Mouse (Mus musculus) kidney, postnatal 0 days (tissue): Measurements from ENCODE around the gene Olfr782. TPM values are rescaled to one million over a fixed set of nuclear protein-coding genes. Genes with fewer than 3 reads are reported as not detected.
"Not testable (repeated sequence)": the region's sequence is repeated elsewhere in the genome, so short reads cannot be mapped to it uniquely, and the experiment has no call there.

Experiments
- ATAC-seq: fragments of 200-750 bp; cut with Nextera tagmentation; replicated peaks from 2 replicates; pipeline ENCODE4 v1.8.0; 2017; ENCODE audit warnings: low read depth, moderate number of reproducible peaks, moderate TSS enrichment, moderate library complexity; ENCODE audit not compliant: low FRiP score
- DNase-seq: peaks from one replicate; pipeline ENCODE4 v3.0.0-alpha.2; 2016; ENCODE audit warnings: low spot score
- H3K27ac ChIP-seq: fragments of 300-500 bp; sonication (generic); 2 replicates; pipeline ENCODE4 v1.5.1; 2014; ENCODE audit warnings: mild to moderate bottlenecking
- H3K27me3 ChIP-seq: fragments of 300-500 bp; sonication (generic); 2 replicates; pipeline ENCODE4 v1.6.1; 2014; ENCODE audit warnings: low read length, mixed read lengths; ENCODE audit not compliant: insufficient read depth
- H3K36me3 ChIP-seq: fragments of 300-500 bp; sonication (generic); 2 replicates; pipeline ENCODE4 v1.6.1; 2014; ENCODE audit warnings: low read length, mixed read lengths; ENCODE audit not compliant: insufficient read depth
- H3K4me1 ChIP-seq: fragments of 300-500 bp; sonication (generic); replicated peaks from 2 replicates; pipeline ENCODE4 v1.6.1; 2014; ENCODE audit warnings: antibody characterized with exemption, low read length, mixed read lengths; ENCODE audit not compliant: insufficient read depth
- H3K4me2 ChIP-seq: fragments of 300-500 bp; sonication (generic); 2 replicates; pipeline ENCODE4 v1.6.1; 2014; ENCODE audit warnings: mild to moderate bottlenecking, low read length, moderate library complexity, mixed read lengths
- H3K4me3 ChIP-seq: fragments of 300-500 bp; sonication (generic); replicated peaks from 2 replicates; pipeline ENCODE4 v1.5.1; 2014; ENCODE audit warnings: low read depth, low read length
- H3K9ac ChIP-seq: fragments of 300-500 bp; sonication (generic); 2 replicates; pipeline ENCODE4 v1.6.1; 2014; ENCODE audit warnings: low read depth, low read length
- H3K9me3 ChIP-seq: fragments of 300-500 bp; sonication (generic); replicated peaks from 2 replicates; pipeline ENCODE4 v1.6.1; 2016; ENCODE audit warnings: low read length, inconsistent platforms, mixed read lengths
- CTCF ChIP-seq: IDR thresholded peaks from 2 replicates; pipeline ENCODE4 v1.5.1; 2016; ENCODE audit warnings: antibody characterized with exemption, low read depth, mild to moderate bottlenecking, moderate library complexity
- WGBS: fragments of 180-500 bp; shearing (Covaris S2); extraction: QIAGEN DNeasy Blood & Tissue Kit; methylation state at CpG from one replicate; pipeline ENCODE4 v1.1.7; 2014; 5-methylcytosine and 5-hydroxymethylcytosine counted together
- polyA plus RNA-seq: library from polyadenylated mRNA; unstranded; fragments of >200 nt; fragmentation: Nextera tagmentation; extraction: Ambion mirVana; gene quantifications from 2 replicates; pipeline ENCODE4 v1.2.1, GENCODE M21; 2015

Olfr782 gene
- not detected in 2 replicates for polyA plus RNA-seq

GRCm38 (mm10) chr10:129348550-129348949 lies at the start of gene Olfr782:
Gene Olfr782, plus strand, starts transcription at chr10:129348850.
- Histone ChIP-seq H3K36me3 (no peaks in the 10 kb centered on the region), H3K4me2 (no peak within 1 kb of the TSS), H3K27ac (no peak within 1 kb of the TSS), H3K9me3 (no peaks in the 10 kb centered on the region), H3K9ac (no peak within 1 kb of the TSS), H3K4me3 (no peak within 1 kb of the TSS), H3K27me3 (no peaks in the 10 kb centered on the region), H3K4me1 (no peaks in the 10 kb centered on the region)
- TF ChIP-seq CTCF: no peak
- ATAC-seq: no peak
- no peak for DNase-seq
- WGBS: 81% methylated on average over 3 of the region's 3 CpGs

GRCm38 (mm10) chr10:129312973-129313372 lies 35.7 kb upstream of the Olfr782 start:
- WGBS: 43% methylated on average over 1 of the region's 1 CpGs
- not testable (repeated sequence) for H3K9me3 ChIP-seq, H3K27ac ChIP-seq, H3K4me1 ChIP-seq, DNase-seq, H3K4me3 ChIP-seq, H3K9ac ChIP-seq, H3K36me3 ChIP-seq, H3K4me2 ChIP-seq, H3K27me3 ChIP-seq, ATAC-seq

- not testable (repeated sequence) for H3K4me1 ChIP-seq, H3K27ac ChIP-seq, DNase-seq, H3K9me3 ChIP-seq, H3K9ac ChIP-seq, H3K27me3 ChIP-seq, ATAC-seq, H3K4me2 ChIP-seq, H3K4me3 ChIP-seq, H3K36me3 ChIP-seq
- WGBS: no CpG with 5 or more reads among the region's 1 CpGs
These were observed 35.1 kb upstream of the Olfr782 start for GRCm38 (mm10) chr10:129313521-129313920.

GRCm38 (mm10) chr10:129317817-129318216 lies 30.8 kb upstream of the Olfr782 start, which contains the start of gene Olfr780:
Gene Olfr780, plus strand, starts transcription at chr10:129318117.
- Histone ChIP-seq H3K36me3 (no peaks in the 10 kb centered on the region), H3K4me2 (no peak within 1 kb of the TSS), H3K27me3 (no peaks in the 10 kb centered on the region), H3K9ac (no peak within 1 kb of the TSS), H3K9me3 (no peaks in the 10 kb centered on the region), H3K4me1 (no peaks in the 10 kb centered on the region), H3K27ac (no peak within 1 kb of the TSS), H3K4me3 (no peak within 1 kb of the TSS)
- TF ChIP-seq CTCF: no peak
- WGBS: 81% methylated on average over 3 of the region's 3 CpGs
- DNase-seq: no peak
- ATAC-seq: no peak

- Histone ChIP-seq H3K9me3 (no peaks in the 10 kb centered on the region), H3K4me3 (no peak within 1 kb of the TSS), H3K4me1 (no peaks in the 10 kb centered on the region), H3K27ac (no peak within 1 kb of the TSS), H3K9ac (no peak within 1 kb of the TSS), H3K4me2 (no peak within 1 kb of the TSS), H3K36me3 (no peaks in the 10 kb centered on the region), H3K27me3 (no peaks in the 10 kb centered on the region)
- DNase-seq (no peak), ATAC-seq (no peak)
- TF ChIP-seq CTCF: no peak
These were observed 20.1 kb upstream of the Olfr782 start, which contains the start of gene Olfr781 for GRCm38 (mm10) chr10:129328554-129328953. Gene Olfr781, plus strand, starts transcription at chr10:129328854.

GRCm38 (mm10) chr10:129352475-129352874 lies 3.8 kb downstream of the Olfr782 start:
- H3K27me3 ChIP-seq, DNase-seq, H3K9ac ChIP-seq, H3K4me1 ChIP-seq, H3K9me3 ChIP-seq, H3K4me3 ChIP-seq, H3K4me2 ChIP-seq, H3K27ac ChIP-seq, H3K36me3 ChIP-seq, ATAC-seq: not testable (repeated sequence)
- WGBS: 60% methylated on average over 2 of the region's 2 CpGs

GRCm38 (mm10) chr10:129356496-129356895 lies 7.8 kb downstream of the Olfr782 start:
- not testable (repeated sequence) for H3K27me3 ChIP-seq

More at GRCm38 (mm10) chr10:129356496-129356895, 7.8 kb downstream of the Olfr782 start:
- H3K9me3 ChIP-seq, H3K4me2 ChIP-seq, ATAC-seq, H3K36me3 ChIP-seq, DNase-seq, H3K4me1 ChIP-seq, H3K4me3 ChIP-seq, H3K27ac ChIP-seq, H3K9ac ChIP-seq: not testable (repeated sequence)
- 89% methylated on average over 4 of the region's 4 CpGs for WGBS
